Mouse (Mus musculus): ENCODE measurements around the gene Efna2. TPM values are rescaled to one million over a fixed set of nuclear protein-coding genes. Genes with fewer than 3 reads are reported as not detected.
A peak's percentile ranks its signal among the peaks of the same experiment; 100 is the strongest.

The Efna2 gene
- polyA plus RNA-seq, 1 experiment from 2014 or later = 42.3 TPM

- Histone ChIP-seq H3K4me1 (ENCODE audit: control insufficient read depth, insufficient read depth, low read length) (no peaks in the 10 kb centered on the region; the same call in 1 of the 2 replicates), H3K27me3 (ENCODE audit: control insufficient read depth, insufficient read depth, low read length) (no peaks in the 10 kb centered on the region), H3K36me3 (replicated peaks; ENCODE audit: control insufficient read depth, insufficient read depth, low read depth, low read length) (peaks cover 13% of the 10 kb centered on the region), H3K4me2 (ENCODE audit: low read depth, low read length) (no peak overlapping the region), H3K4me3 (ENCODE audit: low read depth, low read length) (0 out of 2 replicates have a peak overlapping the region, but pooled peaks have one; percentile 3), H3K27ac (replicated peaks; ENCODE audit: low read depth, low read length) (no peak overlapping the region), H3K9ac (replicated peaks; ENCODE audit: low read length) (no peak overlapping the region), H3K9me3 (replicated peaks; ENCODE audit: control insufficient read depth, low read length) (no peaks in the 10 kb centered on the region)
- 78% methylated on average over 20 of the region's 20 CpGs for WGBS
- DNase-seq (ENCODE audit: low spot score) (peak; percentile 79), ATAC-seq (replicated peaks; ENCODE audit: insufficient number of reproducible peaks, low FRiP score, low TSS enrichment, low read depth) (no peak)
Observed at GRCm38 (mm10) chr10:80144864-80145838, 34.1 kb upstream of the Efna2 start.

GRCm38 (mm10) chr10:80145896-80146295 lies 33.4 kb upstream of the Efna2 start:
- Histone ChIP-seq H3K4me2 (ENCODE audit: low read depth, low read length) (no peak overlapping the region), H3K9ac (replicated peaks; ENCODE audit: low read length) (no peak overlapping the region), H3K4me3 (ENCODE audit: low read depth, low read length) (no peak overlapping the region), H3K9me3 (replicated peaks; ENCODE audit: control insufficient read depth, low read length) (no peaks in the 10 kb centered on the region), H3K27ac (replicated peaks; ENCODE audit: low read depth, low read length) (no peak overlapping the region), H3K27me3 (ENCODE audit: control insufficient read depth, insufficient read depth, low read length) (no peaks in the 10 kb centered on the region), H3K36me3 (replicated peaks; ENCODE audit: control insufficient read depth, insufficient read depth, low read depth, low read length) (peaks cover 13% of the 10 kb centered on the region), H3K4me1 (ENCODE audit: control insufficient read depth, insufficient read depth, low read length) (no peaks in the 10 kb centered on the region; the same call in 1 of the 2 replicates)
- 93% methylated on average over 6 of the region's 6 CpGs for WGBS
- no peak for ATAC-seq (replicated peaks; ENCODE audit: insufficient number of reproducible peaks, low FRiP score, low TSS enrichment, low read depth)
- no peak for DNase-seq (ENCODE audit: low spot score)

GRCm38 (mm10) chr10:80146568-80147011 lies 32.7 kb upstream of the Efna2 start:
- DNase-seq (ENCODE audit: low spot score) (no peak), ATAC-seq (replicated peaks; ENCODE audit: insufficient number of reproducible peaks, low FRiP score, low TSS enrichment, low read depth) (no peak)
- peaks cover 16% of the 10 kb centered on the region for H3K36me3 ChIP-seq (replicated peaks; ENCODE audit: control insufficient read depth, insufficient read depth, low read depth, low read length)
- H3K4me2 ChIP-seq (ENCODE audit: low read depth, low read length) = no peak overlapping the region
- H3K4me1 ChIP-seq (ENCODE audit: control insufficient read depth, insufficient read depth, low read length) = no peaks in the 10 kb centered on the region; the same call in 1 of the 2 replicates
- H3K9me3 ChIP-seq (replicated peaks; ENCODE audit: control insufficient read depth, low read length) = no peaks in the 10 kb centered on the region
- H3K27me3 ChIP-seq (ENCODE audit: control insufficient read depth, insufficient read depth, low read length) = no peaks in the 10 kb centered on the region
- no peak overlapping the region for H3K4me3 ChIP-seq (ENCODE audit: low read depth, low read length)
- no peak overlapping the region; the same call in 1 of the 2 replicates for H3K9ac ChIP-seq (replicated peaks; ENCODE audit: low read length)
- H3K27ac ChIP-seq (replicated peaks; ENCODE audit: low read depth, low read length) = no peak overlapping the region
- 60% methylated on average over 4 of the region's 4 CpGs for WGBS

GRCm38 (mm10) chr10:80147146-80147718 lies 32.0 kb upstream of the Efna2 start:
- no peak for ATAC-seq (replicated peaks; ENCODE audit: insufficient number of reproducible peaks, low FRiP score, low TSS enrichment, low read depth)
- H3K36me3 ChIP-seq (replicated peaks; ENCODE audit: control insufficient read depth, insufficient read depth, low read depth, low read length) = peaks cover 17% of the 10 kb centered on the region
- peak overlapping the region; percentile 100; the same call in 1 of the 2 replicates for H3K4me3 ChIP-seq (ENCODE audit: low read depth, low read length)
- H3K9me3 ChIP-seq (replicated peaks; ENCODE audit: control insufficient read depth, low read length) = no peaks in the 10 kb centered on the region
- no peaks in the 10 kb centered on the region; the same call in 1 of the 2 replicates for H3K4me1 ChIP-seq (ENCODE audit: control insufficient read depth, insufficient read depth, low read length)
- H3K9ac ChIP-seq (replicated peaks; ENCODE audit: low read length) = no peak overlapping the region; the same call in 1 of the 2 replicates
- H3K27ac ChIP-seq (replicated peaks; ENCODE audit: low read depth, low read length) = peak overlapping the region; percentile 99; the same call in 1 of the 2 replicates
- WGBS = 84% methylated on average over 5 of the region's 5 CpGs
- DNase-seq (ENCODE audit: low spot score) = no peak
- H3K4me2 ChIP-seq (ENCODE audit: low read depth, low read length) = no peak overlapping the region
- no peaks in the 10 kb centered on the region for H3K27me3 ChIP-seq (ENCODE audit: control insufficient read depth, insufficient read depth, low read length)

GRCm38 (mm10) chr10:80147719-80148601 lies 31.3 kb upstream of the Efna2 start, which contains the start of gene Midn:
Midn (plus strand) TSS chr10:80148272.
- Histone ChIP-seq H3K4me2 (ENCODE audit: low read depth, low read length) (peak within 1 kb of the TSS; percentile 99), H3K4me1 (ENCODE audit: control insufficient read depth, insufficient read depth, low read length) (peaks cover 6% of the 10 kb centered on the region), H3K9ac (replicated peaks; ENCODE audit: low read length) (peak within 1 kb of the TSS; percentile 98), H3K9me3 (replicated peaks; ENCODE audit: control insufficient read depth, low read length) (no peaks in the 10 kb centered on the region), H3K27ac (replicated peaks; ENCODE audit: low read depth, low read length) (peak within 1 kb of the TSS; percentile 99), H3K36me3 (replicated peaks; ENCODE audit: control insufficient read depth, insufficient read depth, low read depth, low read length) (peaks cover 23% of the 10 kb centered on the region), H3K27me3 (ENCODE audit: control insufficient read depth, insufficient read depth, low read length) (no peaks in the 10 kb centered on the region), H3K4me3 (ENCODE audit: low read depth, low read length) (peak within 1 kb of the TSS; percentile 100)
- peak; percentile 77 for DNase-seq (ENCODE audit: low spot score)
- WGBS = under 1% methylated on average over 32 of the region's 42 CpGs
- peak; percentile 39 for ATAC-seq (replicated peaks; ENCODE audit: insufficient number of reproducible peaks, low FRiP score, low TSS enrichment, low read depth)

- Histone ChIP-seq H3K9me3 (replicated peaks; ENCODE audit: control insufficient read depth, low read length) (no peaks in the 10 kb centered on the region), H3K9ac (replicated peaks; ENCODE audit: low read length) (peak overlapping the region; percentile 98), H3K27me3 (ENCODE audit: control insufficient read depth, insufficient read depth, low read length) (no peaks in the 10 kb centered on the region), H3K4me3 (ENCODE audit: low read depth, low read length) (peak overlapping the region; percentile 100), H3K36me3 (replicated peaks; ENCODE audit: control insufficient read depth, insufficient read depth, low read depth, low read length) (peaks cover 26% of the 10 kb centered on the region), H3K4me1 (ENCODE audit: control insufficient read depth, insufficient read depth, low read length) (peaks cover 8% of the 10 kb centered on the region), H3K27ac (replicated peaks; ENCODE audit: low read depth, low read length) (peak overlapping the region; percentile 99), H3K4me2 (ENCODE audit: low read depth, low read length) (peak overlapping the region; percentile 99)
- under 1% methylated on average over 55 of the region's 57 CpGs for WGBS
- DNase-seq (ENCODE audit: low spot score) = peak; percentile 94
- ATAC-seq (replicated peaks; ENCODE audit: insufficient number of reproducible peaks, low FRiP score, low TSS enrichment, low read depth) = peak; percentile 11
Observed at GRCm38 (mm10) chr10:80148610-80149290, 30.5 kb upstream of the Efna2 start.

Measured in embryonic facial prominence, embryonic 11.5 days (tissue).